Mouse (Mus musculus): ENCODE measurements around the gene Phpt1.

- TF ChIP-seq CTCF (IDR thresholded peaks at IDR 0.05; ENCODE audit: control insufficient read depth, insufficient read depth, insufficient read length) (no peak), CEBPB (IDR thresholded peaks at IDR 0.05; ENCODE audit: low read depth) (no peak), USF1 (IDR thresholded peaks at IDR 0.05; ENCODE audit: low read depth) (no peak), MYOD1 (IDR thresholded peaks at IDR 0.05; ENCODE audit: control insufficient read depth, insufficient read length, low read depth) (no peak), MYOG (IDR thresholded peaks at IDR 0.05; ENCODE audit: control insufficient read depth, extremely low read depth, insufficient read length) (no peak)
Measured at GRCm38 (mm10) chr2:25600037-25600436, 25.0 kb upstream of the Phpt1 start.
